Mouse (Mus musculus) embryonic facial prominence, embryonic 11.5 days (tissue): Measurements from ENCODE around the gene Scn1a. TPM values are rescaled to one million over a fixed set of nuclear protein-coding genes. Genes with fewer than 3 reads are reported as not detected.

ENCODE experiments used
- ATAC-seq: fragments of 200-750 bp; cut with Nextera tagmentation; replicated peaks from 2 replicates; pipeline ENCODE4 v1.8.0; 2017; ENCODE audit warnings: low read depth; ENCODE audit not compliant: insufficient number of reproducible peaks, low FRiP score, low TSS enrichment
- DNase-seq: peaks from one replicate; pipeline ENCODE4 v3.0.0-alpha.2; 2015; ENCODE audit warnings: low spot score
- H3K27ac ChIP-seq: fragments of 300-500 bp; sonication (generic); replicated peaks from 2 replicates; pipeline ENCODE4 v1.5.1; 2014; ENCODE audit warnings: mild to moderate bottlenecking, low read depth, low read length, control low read depth
- H3K27me3 ChIP-seq: fragments of 300-500 bp; sonication (generic); 2 replicates; pipeline ENCODE4 v1.6.1; 2014; ENCODE audit warnings: mild to moderate bottlenecking, low read length, moderate library complexity, mixed read lengths; ENCODE audit not compliant: control insufficient read depth, insufficient read depth
- H3K36me3 ChIP-seq: fragments of 300-500 bp; sonication (generic); replicated peaks from 2 replicates; pipeline ENCODE4 v1.6.1; 2014; ENCODE audit warnings: low read depth, mild to moderate bottlenecking, low read length, moderate library complexity, mixed read lengths; ENCODE audit not compliant: control insufficient read depth, insufficient read depth
- H3K4me1 ChIP-seq: fragments of 300-500 bp; sonication (generic); 2 replicates; pipeline ENCODE4 v1.6.1; 2014; ENCODE audit warnings: low read length, mixed read lengths; ENCODE audit not compliant: control insufficient read depth, insufficient read depth
- H3K4me2 ChIP-seq: fragments of 300-500 bp; sonication (generic); 2 replicates; pipeline ENCODE4 v1.6.1; 2014; ENCODE audit warnings: low read depth, mild to moderate bottlenecking, control low read depth, low read length, moderate library complexity
- H3K4me3 ChIP-seq: fragments of 300-500 bp; sonication (generic); 2 replicates; pipeline ENCODE4 v1.5.1; 2014; ENCODE audit warnings: low read depth, low read length, control low read depth
- H3K9ac ChIP-seq: fragments of 300-500 bp; sonication (generic); replicated peaks from 2 replicates; pipeline ENCODE4 v1.6.1; 2014; ENCODE audit warnings: mild to moderate bottlenecking, control low read depth, low read length
- H3K9me3 ChIP-seq: fragments of 300-500 bp; sonication (generic); replicated peaks from 2 replicates; pipeline ENCODE4 v1.6.1; 2016; ENCODE audit warnings: mild to moderate bottlenecking, low read length, inconsistent platforms, mixed read lengths; ENCODE audit not compliant: control insufficient read depth
- WGBS: fragments of 180-500 bp; shearing (Covaris S2); extraction: QIAGEN DNeasy Blood & Tissue Kit; methylation state at CpG from one replicate; pipeline ENCODE4 v1.1.7; 2014; 5-methylcytosine and 5-hydroxymethylcytosine counted together
- polyA plus RNA-seq: library from polyadenylated mRNA; unstranded; fragments of >200 nt; fragmentation: Nextera tagmentation; extraction: Ambion mirVana; gene quantifications from 2 replicates; pipeline ENCODE4 v1.2.1, GENCODE M21; 2014

Scn1a gene
- polyA plus RNA-seq, 1 experiment from 2014 or later: 1.4 TPM

DNA sequence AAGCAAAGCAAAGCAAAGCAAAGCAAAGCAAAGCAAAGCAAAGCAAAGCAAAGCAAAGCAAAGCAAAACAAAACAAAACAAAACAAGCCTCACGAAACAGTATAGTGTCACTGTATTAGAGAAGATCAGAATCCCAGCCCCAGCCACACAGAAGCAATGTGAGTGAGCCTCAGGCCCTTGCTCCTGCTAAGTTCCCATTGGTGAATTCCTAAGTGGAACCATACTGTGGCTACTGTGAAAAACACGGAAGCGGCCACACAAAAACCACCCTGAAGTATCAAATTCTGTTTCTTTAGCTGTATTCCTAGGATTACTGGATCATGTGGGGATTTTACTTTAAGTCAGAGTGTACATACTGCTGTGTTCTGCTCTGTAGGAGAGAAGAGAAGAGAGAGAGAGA, 4.4 kb downstream of the Scn1a start:
- no peaks in the 10 kb centered on the region for H3K9me3 ChIP-seq
- no peaks in the 10 kb centered on the region for H3K27me3 ChIP-seq
- H3K4me3 ChIP-seq: no peak overlapping the region
- H3K27ac ChIP-seq: no peak overlapping the region
- no peaks in the 10 kb centered on the region for H3K36me3 ChIP-seq
- H3K4me1 ChIP-seq: no peaks in the 10 kb centered on the region
- no peak; the same call in 1 of the 2 replicates for ATAC-seq
- no peak overlapping the region for H3K4me2 ChIP-seq
- H3K9ac ChIP-seq: no peak overlapping the region
- 28% methylated on average over 3 of the region's 3 CpGs for WGBS
- peak; percentile 80 for DNase-seq

DNA sequence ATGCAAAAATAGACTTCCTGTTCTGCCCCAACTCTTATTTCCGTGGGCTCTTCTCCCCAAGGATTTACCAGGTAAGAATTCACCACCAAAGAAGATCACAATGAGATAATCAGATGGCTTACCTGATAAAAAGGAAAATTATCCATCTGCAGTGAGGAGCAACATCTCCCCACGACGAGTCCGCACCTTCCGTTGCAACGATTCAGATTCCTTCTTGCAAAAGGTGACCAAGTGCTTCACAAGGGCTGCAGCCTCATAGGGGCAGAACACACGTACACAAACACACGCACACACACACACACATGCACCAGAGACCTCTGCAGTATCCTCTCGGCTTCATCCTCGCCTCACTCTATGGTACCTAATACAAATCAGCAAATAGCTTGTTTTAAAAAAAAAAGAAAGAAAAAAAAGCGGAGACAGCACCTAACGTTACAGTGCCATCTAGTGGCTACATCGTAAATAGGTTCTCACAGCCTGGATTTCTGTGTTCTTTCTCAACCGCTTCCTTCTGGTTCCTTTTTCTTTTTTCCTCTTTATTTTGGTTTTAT, 30.8 kb downstream of the Scn1a start:
- no peaks in the 10 kb centered on the region for H3K36me3 ChIP-seq
- no peaks in the 10 kb centered on the region for H3K27me3 ChIP-seq
- H3K4me2 ChIP-seq: peak overlapping the region; percentile 54
- H3K4me3 ChIP-seq: peak overlapping the region; percentile 39
- no peaks in the 10 kb centered on the region for H3K9me3 ChIP-seq
- peak; percentile 80 for DNase-seq
- peak; percentile 78 for ATAC-seq
- under 1% methylated on average over 14 of the region's 14 CpGs for WGBS
- H3K9ac ChIP-seq: peak overlapping the region; percentile 48
- H3K27ac ChIP-seq: no peak overlapping the region
- no peaks in the 10 kb centered on the region for H3K4me1 ChIP-seq

DNA sequence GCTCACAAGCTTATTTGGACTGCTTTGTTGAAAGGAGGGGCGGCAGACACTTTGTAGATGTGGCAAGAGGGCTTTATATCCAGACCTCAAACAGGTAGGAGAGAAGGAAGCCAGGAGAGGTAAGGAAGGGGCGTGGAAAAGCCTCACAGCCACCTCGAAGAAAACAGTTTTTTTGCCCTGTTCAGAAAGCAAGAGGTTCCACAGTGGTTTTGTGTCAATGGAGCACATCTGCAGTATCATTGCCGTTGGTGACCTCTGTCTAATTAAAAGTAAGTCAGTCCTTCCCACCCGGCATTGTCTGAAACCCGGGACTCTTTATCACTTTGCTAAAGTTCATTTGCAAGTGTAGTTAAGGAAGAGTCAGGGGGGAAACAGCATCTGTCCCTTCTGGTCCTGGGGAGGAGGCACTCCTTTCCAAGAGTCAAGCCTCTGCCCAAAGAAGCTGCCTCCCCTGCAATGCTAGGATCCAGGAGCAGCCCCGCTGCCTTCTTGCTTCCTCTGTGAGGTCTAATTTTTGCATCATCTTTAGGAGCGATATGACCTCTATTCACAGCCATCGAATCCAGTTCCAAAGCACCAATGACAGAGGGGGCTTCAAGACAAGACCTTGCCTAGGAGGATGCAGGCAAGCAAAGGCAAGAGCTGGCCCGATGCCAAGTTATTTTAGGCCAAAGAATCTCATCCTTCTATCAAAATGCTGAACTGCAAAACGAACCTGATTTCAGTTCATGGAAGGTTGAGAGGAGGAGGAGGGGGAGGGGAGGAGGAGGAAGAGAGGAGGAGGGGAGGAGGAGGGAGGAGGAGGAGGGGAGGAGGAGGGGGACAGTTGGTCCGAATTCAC, 31.5 kb downstream of the Scn1a start:
- H3K9ac ChIP-seq: no peak overlapping the region
- H3K4me3 ChIP-seq: peak overlapping the region; percentile 39
- H3K27me3 ChIP-seq: no peaks in the 10 kb centered on the region
- ATAC-seq: peak; percentile 47; the same call in 1 of the 2 replicates
- peak; percentile 49 for DNase-seq
- H3K4me1 ChIP-seq: no peaks in the 10 kb centered on the region
- peak overlapping the region; percentile 54 for H3K4me2 ChIP-seq
- 10% methylated on average over 12 of the region's 12 CpGs for WGBS
- no peak overlapping the region for H3K27ac ChIP-seq
- no peaks in the 10 kb centered on the region for H3K9me3 ChIP-seq
- H3K36me3 ChIP-seq: no peaks in the 10 kb centered on the region

DNA sequence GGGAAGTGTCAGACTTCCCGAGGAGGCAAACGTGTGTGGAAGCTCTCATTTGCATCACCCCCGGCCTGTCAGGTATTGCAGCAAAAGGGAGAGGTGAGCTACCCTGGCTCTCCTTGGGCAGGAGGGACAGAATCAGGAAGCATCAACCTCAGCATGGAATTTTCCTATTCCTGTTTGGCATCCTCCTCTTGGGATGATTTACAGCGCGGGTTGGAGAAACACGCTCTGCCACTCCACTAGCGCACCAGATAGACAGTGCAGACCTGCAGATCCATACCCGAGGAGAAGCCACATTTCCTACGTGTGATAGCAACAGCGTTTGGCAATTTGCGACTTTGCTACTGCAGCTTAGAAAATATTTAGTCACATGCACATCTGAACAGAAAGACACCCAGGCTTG, 32.2 kb downstream of the Scn1a start:
- Histone ChIP-seq H3K4me1 (no peaks in the 10 kb centered on the region), H3K4me2 (no peak overlapping the region), H3K4me3 (no peak overlapping the region), H3K9ac (no peak overlapping the region), H3K36me3 (no peaks in the 10 kb centered on the region), H3K27ac (no peak overlapping the region), H3K27me3 (no peaks in the 10 kb centered on the region), H3K9me3 (no peaks in the 10 kb centered on the region)
- 29% methylated on average over 11 of the region's 11 CpGs for WGBS
- ATAC-seq (no peak), DNase-seq (no peak)

DNA sequence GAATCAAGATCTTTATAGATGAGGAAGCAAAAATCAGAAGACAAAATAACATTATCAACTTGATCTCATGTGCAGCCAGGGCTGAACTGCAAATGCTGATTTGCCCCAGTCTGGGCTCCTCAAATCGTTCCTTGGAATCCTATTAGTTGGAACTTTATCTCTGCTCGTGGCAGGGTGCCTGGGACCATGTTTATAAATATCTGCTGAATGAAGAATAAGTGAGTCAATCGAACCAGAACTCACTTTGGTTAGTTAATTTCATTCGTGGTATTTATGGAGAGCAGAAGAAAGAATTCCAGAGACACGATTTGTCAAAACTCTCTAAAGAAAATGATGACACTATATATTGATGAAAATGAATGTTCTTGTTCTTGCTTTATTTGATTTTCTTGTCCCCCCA, 48.1 kb downstream of the Scn1a start:
- no peak overlapping the region for H3K9ac ChIP-seq
- ATAC-seq (no peak), DNase-seq (no peak)
- no peak overlapping the region for H3K4me2 ChIP-seq
- H3K27me3 ChIP-seq: no peaks in the 10 kb centered on the region
- H3K4me1 ChIP-seq: no peaks in the 10 kb centered on the region
- WGBS: 82% methylated on average over 5 of the region's 5 CpGs
- H3K36me3 ChIP-seq: no peaks in the 10 kb centered on the region
- no peak overlapping the region for H3K4me3 ChIP-seq
- no peaks in the 10 kb centered on the region for H3K9me3 ChIP-seq
- H3K27ac ChIP-seq: no peak overlapping the region

DNA sequence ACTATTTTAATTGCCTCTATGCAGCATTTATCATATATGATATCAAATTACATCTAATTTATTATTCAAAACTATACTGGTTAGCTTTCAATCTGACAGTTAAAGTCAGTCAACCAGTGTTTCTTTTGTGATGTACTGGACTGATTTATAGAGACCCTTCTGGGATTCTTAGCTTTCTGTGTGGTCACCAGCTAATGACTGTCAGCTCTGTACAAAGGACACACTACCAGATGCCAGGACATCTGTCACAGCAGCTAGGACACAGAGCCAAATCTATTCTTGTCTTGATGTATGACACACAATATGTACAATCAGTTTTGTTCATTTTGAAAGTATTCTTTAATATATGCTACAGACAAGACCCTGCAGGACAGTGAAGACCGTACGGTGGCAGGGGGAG, 72.7 kb downstream of the Scn1a start:
- no peak for DNase-seq
- no peak for ATAC-seq
- 96% methylated on average over 2 of the region's 2 CpGs for WGBS

DNA sequence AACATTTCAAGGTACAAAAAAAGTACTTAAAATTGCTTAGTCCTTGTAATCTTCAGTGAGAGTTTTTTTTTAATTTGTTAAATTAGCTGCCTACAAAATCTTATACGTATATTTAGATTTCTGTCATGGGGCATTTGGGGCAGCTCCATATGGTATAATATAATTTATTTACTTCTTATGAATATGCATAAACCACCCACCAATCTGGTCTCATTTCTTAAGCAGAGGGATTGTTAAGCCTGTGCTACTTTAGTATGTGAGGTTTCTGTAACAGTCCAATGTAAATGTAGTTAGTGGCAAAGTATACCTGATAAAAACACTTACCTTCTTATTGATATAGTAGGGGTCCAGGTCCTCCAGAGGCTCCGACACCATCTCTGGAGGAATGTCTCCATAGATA, 90.0 kb downstream of the Scn1a start:
- no peak for DNase-seq

More for the DNA sequence above, 72.7 kb downstream of the Scn1a start:
- Histone ChIP-seq H3K9me3 (no peaks in the 10 kb centered on the region), H3K9ac (no peak overlapping the region), H3K4me1 (no peaks in the 10 kb centered on the region), H3K27ac (no peak overlapping the region), H3K36me3 (no peaks in the 10 kb centered on the region), H3K4me3 (no peak overlapping the region), H3K27me3 (no peaks in the 10 kb centered on the region), H3K4me2 (no peak overlapping the region)

DNA sequence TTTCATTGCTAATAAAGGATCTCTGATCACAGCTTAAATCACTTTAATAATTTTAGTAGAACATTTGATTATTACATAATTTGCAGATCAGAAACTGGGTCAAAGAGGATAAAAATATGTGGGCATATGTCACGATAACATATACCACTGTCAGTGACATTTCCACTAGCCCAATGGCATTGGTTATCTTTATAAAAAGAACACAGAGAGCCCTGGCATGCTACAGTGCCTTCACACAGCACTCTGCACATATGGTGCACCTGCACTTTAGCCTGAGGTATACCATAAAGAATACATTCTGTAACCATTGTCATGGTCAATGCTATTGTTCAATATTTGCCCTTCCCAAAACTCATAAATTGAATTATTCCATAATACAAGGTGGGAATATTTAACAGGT, 94.0 kb downstream of the Scn1a start:
- no peak overlapping the region for H3K9ac ChIP-seq
- 91% methylated on average over 1 of the region's 1 CpGs for WGBS
- DNase-seq: no peak
- ATAC-seq: no peak
- no peaks in the 10 kb centered on the region for H3K4me1 ChIP-seq
- no peaks in the 10 kb centered on the region for H3K9me3 ChIP-seq
- no peak overlapping the region for H3K27ac ChIP-seq
- no peaks in the 10 kb centered on the region for H3K27me3 ChIP-seq
- H3K36me3 ChIP-seq: no peaks in the 10 kb centered on the region
- H3K4me2 ChIP-seq: no peak overlapping the region
- no peak overlapping the region for H3K4me3 ChIP-seq

More for the DNA sequence above, 90.0 kb downstream of the Scn1a start:
- Histone ChIP-seq H3K4me1 (no peaks in the 10 kb centered on the region), H3K4me2 (no peak overlapping the region), H3K9ac (no peak overlapping the region), H3K4me3 (no peak overlapping the region), H3K27ac (no peak overlapping the region), H3K9me3 (no peaks in the 10 kb centered on the region), H3K27me3 (no peaks in the 10 kb centered on the region), H3K36me3 (no peaks in the 10 kb centered on the region)
- ATAC-seq: no peak
- whole genome bisulfite sequencing: 85% methylated on average over 2 of the region's 2 CpGs
